Mouse (Mus musculus): ENCODE measurements around the gene BC025920. TPM values are rescaled to one million over a fixed set of nuclear protein-coding genes. Genes with fewer than 3 reads are reported as not detected.
A peak's percentile ranks its signal among the peaks of the same experiment; 100 is the strongest.

Gene BC025920
- polyA plus RNA-seq, 1 experiment from 2014 or later: 1.9 TPM

GRCm38 (mm10) chr10:81564216-81564615 is 41.9 kb upstream of the BC025920 start:
- H3K4me1 ChIP-seq (ENCODE audit: control insufficient read depth, insufficient read depth, low read length): peaks cover 30% of the 10 kb centered on the region
- H3K9me3 ChIP-seq (ENCODE audit: control insufficient read depth, low read length): no peaks in the 10 kb centered on the region
- 0 out of 2 replicates have a peak, but pooled peaks cover 8% of the 10 kb centered on the region for H3K36me3 ChIP-seq (ENCODE audit: control insufficient read depth, insufficient read depth, low read length)
- 1% methylated on average over 10 of the region's 10 CpGs for WGBS
- 0 out of 2 replicates have a peak overlapping the region, but pooled peaks have one; percentile 12 for H3K4me2 ChIP-seq (ENCODE audit: low read depth, low read length)
- no peak for ATAC-seq (ENCODE audit: low read depth)
- peak overlapping the region; percentile 17; the same call in 1 of the 2 replicates for H3K9ac ChIP-seq (replicated peaks; ENCODE audit: low read depth, low read length)
- no peak overlapping the region for H3K27ac ChIP-seq (ENCODE audit: low read depth, low read length)
- H3K4me3 ChIP-seq (ENCODE audit: low read depth, low read length): peak overlapping the region; percentile 11; the same call in 1 of the 2 replicates
- H3K27me3 ChIP-seq (ENCODE audit: control insufficient read depth, insufficient read depth, low read length): no peaks in the 10 kb centered on the region

GRCm38 (mm10) chr10:81564734-81565133 is 41.3 kb upstream of the BC025920 start:
- Histone ChIP-seq H3K9ac (replicated peaks; ENCODE audit: low read depth, low read length) (no peak overlapping the region), H3K27me3 (ENCODE audit: control insufficient read depth, insufficient read depth, low read length) (no peaks in the 10 kb centered on the region), H3K36me3 (ENCODE audit: control insufficient read depth, insufficient read depth, low read length) (0 out of 2 replicates have a peak, but pooled peaks cover 8% of the 10 kb centered on the region), H3K9me3 (ENCODE audit: control insufficient read depth, low read length) (no peaks in the 10 kb centered on the region), H3K4me3 (ENCODE audit: low read depth, low read length) (no peak overlapping the region), H3K27ac (ENCODE audit: low read depth, low read length) (no peak overlapping the region), H3K4me2 (ENCODE audit: low read depth, low read length) (no peak overlapping the region), H3K4me1 (ENCODE audit: control insufficient read depth, insufficient read depth, low read length) (peaks cover 32% of the 10 kb centered on the region)
- ATAC-seq (ENCODE audit: low read depth): no peak
- 18% methylated on average over 10 of the region's 10 CpGs for WGBS

GRCm38 (mm10) chr10:81565257-81566228 is 40.5 kb upstream of the BC025920 start:
- 36% methylated on average over 20 of the region's 20 CpGs for WGBS
- H3K4me2 ChIP-seq (ENCODE audit: low read depth, low read length): no peak overlapping the region
- no peak overlapping the region for H3K4me3 ChIP-seq (ENCODE audit: low read depth, low read length)
- no peaks in the 10 kb centered on the region for H3K9me3 ChIP-seq (ENCODE audit: control insufficient read depth, low read length)
- H3K4me1 ChIP-seq (ENCODE audit: control insufficient read depth, insufficient read depth, low read length): peaks cover 34% of the 10 kb centered on the region
- no peak overlapping the region; the same call in 1 of the 2 replicates for H3K27ac ChIP-seq (ENCODE audit: low read depth, low read length)
- H3K27me3 ChIP-seq (ENCODE audit: control insufficient read depth, insufficient read depth, low read length): no peaks in the 10 kb centered on the region
- no peak overlapping the region for H3K9ac ChIP-seq (replicated peaks; ENCODE audit: low read depth, low read length)
- H3K36me3 ChIP-seq (ENCODE audit: control insufficient read depth, insufficient read depth, low read length): 0 out of 2 replicates have a peak, but pooled peaks cover 8% of the 10 kb centered on the region
- ATAC-seq (ENCODE audit: low read depth): no peak

GRCm38 (mm10) chr10:81568381-81569191 is 37.5 kb upstream of the BC025920 start:
- peaks cover 5% of the 10 kb centered on the region; the same call in 1 of the 2 replicates for H3K27me3 ChIP-seq (ENCODE audit: control insufficient read depth, insufficient read depth, low read length)
- H3K4me2 ChIP-seq (ENCODE audit: low read depth, low read length): 0 out of 2 replicates have a peak overlapping the region, but pooled peaks have one; percentile 20
- 0 out of 2 replicates have a peak, but pooled peaks cover 8% of the 10 kb centered on the region for H3K36me3 ChIP-seq (ENCODE audit: control insufficient read depth, insufficient read depth, low read length)
- ATAC-seq (ENCODE audit: low read depth): no peak
- H3K27ac ChIP-seq (ENCODE audit: low read depth, low read length): 0 out of 2 replicates have a peak overlapping the region, but pooled peaks have one; percentile 52
- H3K4me3 ChIP-seq (ENCODE audit: low read depth, low read length): no peak overlapping the region
- H3K9ac ChIP-seq (replicated peaks; ENCODE audit: low read depth, low read length): no peak overlapping the region
- no peaks in the 10 kb centered on the region for H3K9me3 ChIP-seq (ENCODE audit: control insufficient read depth, low read length)
- 11% methylated on average over 16 of the region's 16 CpGs for WGBS
- H3K4me1 ChIP-seq (ENCODE audit: control insufficient read depth, insufficient read depth, low read length): peaks cover 34% of the 10 kb centered on the region

- H3K4me1 ChIP-seq (ENCODE audit: control insufficient read depth, insufficient read depth, low read length): peaks cover 30% of the 10 kb centered on the region
- 50% methylated on average over 9 of the region's 9 CpGs for WGBS
- H3K4me2 ChIP-seq (ENCODE audit: low read depth, low read length): no peak overlapping the region
- no peak overlapping the region for H3K27ac ChIP-seq (ENCODE audit: low read depth, low read length)
- H3K9ac ChIP-seq (replicated peaks; ENCODE audit: low read depth, low read length): no peak overlapping the region
- H3K4me3 ChIP-seq (ENCODE audit: low read depth, low read length): no peak overlapping the region
- H3K9me3 ChIP-seq (ENCODE audit: control insufficient read depth, low read length): no peaks in the 10 kb centered on the region
- 0 out of 2 replicates have a peak, but pooled peaks cover 6% of the 10 kb centered on the region for H3K36me3 ChIP-seq (ENCODE audit: control insufficient read depth, insufficient read depth, low read length)
- H3K27me3 ChIP-seq (ENCODE audit: control insufficient read depth, insufficient read depth, low read length): peaks cover 5% of the 10 kb centered on the region; the same call in 1 of the 2 replicates
- ATAC-seq (ENCODE audit: low read depth): no peak
Observed at GRCm38 (mm10) chr10:81569507-81570237, 36.4 kb upstream of the BC025920 start.

GRCm38 (mm10) chr10:81570238-81570800 is 35.8 kb upstream of the BC025920 start:
- no peaks in the 10 kb centered on the region for H3K9me3 ChIP-seq (ENCODE audit: control insufficient read depth, low read length)
- peak overlapping the region; percentile 60 for H3K4me2 ChIP-seq (ENCODE audit: low read depth, low read length)
- under 1% methylated on average over 7 of the region's 11 CpGs for WGBS
- H3K27ac ChIP-seq (ENCODE audit: low read depth, low read length): peak overlapping the region; percentile 78
- H3K4me1 ChIP-seq (ENCODE audit: control insufficient read depth, insufficient read depth, low read length): peaks cover 31% of the 10 kb centered on the region
- H3K36me3 ChIP-seq (ENCODE audit: control insufficient read depth, insufficient read depth, low read length): 0 out of 2 replicates have a peak, but pooled peaks cover 4% of the 10 kb centered on the region
- peak; percentile 7 for ATAC-seq (ENCODE audit: low read depth)
- H3K4me3 ChIP-seq (ENCODE audit: low read depth, low read length): peak overlapping the region; percentile 24; the same call in 1 of the 2 replicates
- no peak overlapping the region; the same call in 1 of the 2 replicates for H3K9ac ChIP-seq (replicated peaks; ENCODE audit: low read depth, low read length)
- H3K27me3 ChIP-seq (ENCODE audit: control insufficient read depth, insufficient read depth, low read length): peaks cover 5% of the 10 kb centered on the region; the same call in 1 of the 2 replicates

- H3K27me3 ChIP-seq (ENCODE audit: control insufficient read depth, insufficient read depth, low read length): peaks cover 5% of the 10 kb centered on the region; the same call in 1 of the 2 replicates
- H3K9ac ChIP-seq (replicated peaks; ENCODE audit: low read depth, low read length): no peak overlapping the region; the same call in 1 of the 2 replicates
- H3K27ac ChIP-seq (ENCODE audit: low read depth, low read length): peak overlapping the region; percentile 78
- peak overlapping the region; percentile 60 for H3K4me2 ChIP-seq (ENCODE audit: low read depth, low read length)
- WGBS: under 1% methylated on average over 33 of the region's 34 CpGs
- H3K4me3 ChIP-seq (ENCODE audit: low read depth, low read length): peak overlapping the region; percentile 24
- ATAC-seq (ENCODE audit: low read depth): peak; percentile 57
- no peaks in the 10 kb centered on the region for H3K36me3 ChIP-seq (ENCODE audit: control insufficient read depth, insufficient read depth, low read length)
- no peaks in the 10 kb centered on the region for H3K9me3 ChIP-seq (ENCODE audit: control insufficient read depth, low read length)
- peaks cover 35% of the 10 kb centered on the region for H3K4me1 ChIP-seq (ENCODE audit: control insufficient read depth, insufficient read depth, low read length)
Observed at GRCm38 (mm10) chr10:81570831-81571500, 35.1 kb upstream of the BC025920 start.

Data from neural tube, embryonic 14.5 days (tissue).